Mouse (Mus musculus) erythroblast, embryonic 14.5 days (primary cell): Measurements from ENCODE around the gene Tiam1.

Experiments used
- GATA1 ChIP-seq: IDR thresholded peaks from 2 replicates; pipeline ENCODE4 v1.6.1; 2012; ENCODE audit warnings: low read length, inconsistent platforms, mixed read lengths
- TAL1 ChIP-seq: IDR thresholded peaks from 3 replicates; pipeline ENCODE4 v1.6.1; 2012; ENCODE audit warnings: low read length, inconsistent platforms, mixed read lengths

DNA sequence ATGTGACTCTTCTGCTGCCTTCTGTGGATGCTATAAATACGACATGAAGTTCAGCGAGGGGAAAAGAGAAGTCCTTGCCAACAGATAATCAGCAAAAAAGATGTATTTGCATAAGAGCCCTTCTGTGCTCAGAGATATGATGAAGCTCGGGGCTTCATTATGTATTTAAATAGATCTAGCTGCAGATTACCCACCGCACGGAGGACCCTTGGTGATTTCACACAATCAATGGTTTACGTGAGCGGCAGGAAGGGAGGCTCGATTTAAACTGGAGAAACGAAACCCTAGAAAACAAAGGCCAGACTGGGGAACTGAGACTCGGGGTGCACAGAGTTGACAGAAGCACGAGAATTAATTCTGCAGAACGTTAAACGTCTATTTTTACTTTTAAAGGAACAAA lies 272.2 kb downstream of the Tiam1 start:
- TF ChIP-seq GATA1 (no peak), TAL1 (no peak)
